8 mouse cellular contexts compared by ENCODE assay signal in the genomic region with DNA sequence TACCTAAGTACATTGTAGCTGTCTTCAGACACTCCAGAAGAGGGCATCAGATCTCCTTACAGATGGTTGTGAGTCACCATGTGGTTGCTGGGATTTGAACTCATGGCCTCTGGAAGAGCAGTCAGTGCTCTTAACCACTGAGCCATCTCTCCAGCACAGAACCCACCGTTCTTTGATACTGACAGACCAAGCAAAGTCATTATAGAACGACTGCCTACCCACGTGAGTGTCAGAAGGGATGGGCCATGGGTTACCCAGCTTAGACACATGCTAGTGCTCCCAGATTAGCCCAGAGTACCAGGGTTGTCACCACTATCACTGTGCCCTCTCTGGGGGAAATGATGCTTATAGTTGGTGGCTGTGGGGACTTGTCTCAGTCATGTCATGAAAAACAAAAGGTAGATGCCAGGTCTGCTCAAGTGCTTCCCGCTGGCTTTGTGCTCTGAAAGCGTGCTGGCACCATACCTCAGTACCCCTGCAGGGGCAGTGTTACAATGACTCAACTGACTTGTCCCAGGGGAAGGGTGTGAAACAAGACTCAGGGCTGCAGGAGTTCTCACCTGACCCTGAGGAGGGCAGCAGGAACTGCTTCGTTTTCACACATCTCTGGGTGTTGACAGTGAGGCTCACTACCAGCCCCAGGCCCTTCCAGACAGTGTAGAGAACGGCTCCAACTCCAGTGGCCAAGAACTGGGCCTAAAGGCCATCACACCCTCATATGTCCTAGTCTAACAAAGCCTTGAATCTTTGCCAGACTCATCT.
DNase-seq lines count a peak whose midpoint lies in the region; ATAC-seq and TF ChIP-seq lines count a peak whose summit lies in the region.

No protein-coding gene starts in this region.

- H3K4me1 ChIP-seq in lung, postnatal 0 days (ENCODE audit: insufficient read depth, low read depth, low read length): peaks cover 11% of the 10 kb centered on the region
- peaks cover 14% of the 10 kb centered on the region for H3K4me1 ChIP-seq in brown adipose tissue, adult 24 weeks (ENCODE audit: control insufficient read depth, insufficient read depth, insufficient read length, low read length)
- H3K4me1 ChIP-seq in hindbrain, postnatal 0 days (ENCODE audit: insufficient read depth, low read length): peaks cover 18% of the 10 kb centered on the region

- TF ChIP-seq EP300 in lung, postnatal 0 days (IDR thresholded peaks at IDR 0.05): no peak

- no peaks in the 10 kb centered on the region for H3K36me3 ChIP-seq in lung, postnatal 0 days (ENCODE audit: insufficient read depth, low read length)
- H3K36me3 ChIP-seq in hindbrain, postnatal 0 days (ENCODE audit: insufficient read depth, low read length): no peaks in the 10 kb centered on the region

- H3K4me3 ChIP-seq in lung, postnatal 0 days (ENCODE audit: low read depth, low read length): no peak overlapping the region
- H3K4me3 ChIP-seq in brown adipose tissue, adult 24 weeks (ENCODE audit: insufficient read depth, low read depth, low read length): no peak overlapping the region
- no peak overlapping the region for H3K4me3 ChIP-seq in hindbrain, postnatal 0 days (ENCODE audit: low read length)

- peak; percentile 13 for ATAC-seq in lung, postnatal 0 days
- ATAC-seq in hindbrain, postnatal 0 days: peak; percentile 42
- ATAC-seq in monocyte, adult 5-6 weeks (replicated peaks; ENCODE audit: insufficient number of reproducible peaks, low FRiP score, low TSS enrichment, poor library complexity, severe bottlenecking): 0 out of 2 replicates have a peak, but pooled peaks have one; percentile 19

- no peak overlapping the region for H3K4me2 ChIP-seq in lung, postnatal 0 days (replicated peaks; ENCODE audit: low read depth, low read length)
- no peak overlapping the region for H3K4me2 ChIP-seq in hindbrain, postnatal 0 days (ENCODE audit: low read depth, low read length)

- 51% methylated on average over 7 of the region's 7 CpGs for WGBS in lung, postnatal 0 days
- 53% methylated on average over 7 of the region's 7 CpGs for WGBS in hindbrain, postnatal 0 days

- TF ChIP-seq CTCF in lung, postnatal 0 days (IDR thresholded peaks at IDR 0.05): no peak
- TF ChIP-seq CTCF in hindbrain, postnatal 0 days (IDR thresholded peaks at IDR 0.05; ENCODE audit: low read depth): 0 out of 2 replicates have a peak, but pooled peaks have one; percentile 5

- H3K27me3 ChIP-seq in lung, postnatal 0 days (replicated peaks; ENCODE audit: insufficient read depth, low read length): no peaks in the 10 kb centered on the region
- H3K27me3 ChIP-seq in hindbrain, postnatal 0 days (ENCODE audit: insufficient read depth, low read length): no peaks in the 10 kb centered on the region

- no peak overlapping the region for H3K9ac ChIP-seq in lung, postnatal 0 days (replicated peaks; ENCODE audit: low read depth)
- no peak overlapping the region for H3K9ac ChIP-seq in hindbrain, postnatal 0 days (replicated peaks; ENCODE audit: low read length)

- H3K27ac ChIP-seq in lung, postnatal 0 days (ENCODE audit: low read length): no peak overlapping the region
- H3K27ac ChIP-seq in brown adipose tissue, adult 24 weeks (replicated peaks; ENCODE audit: low read depth, low read length): peak overlapping the region; percentile 35; the same call in 1 of the 2 replicates
- H3K27ac ChIP-seq in hindbrain, postnatal 0 days: peak overlapping the region; percentile 36; the same call in 1 of the 2 replicates

- DNase-seq in lung, postnatal 0 days (ENCODE audit: low spot score): no peak
- no peak for DNase-seq in lung, postnatal 14 days
- peak; percentile 70 for DNase-seq in hindbrain, postnatal 0 days (ENCODE audit: low spot score)
- no peak for DNase-seq in T-cell, adult 2 months (ENCODE audit: low spot score)
- no peak for DNase-seq in embryo, embryonic 10.5 days (ENCODE audit: low spot score)
- DNase-seq in kidney, adult 8-10 months: no peak

- no peaks in the 10 kb centered on the region for H3K9me3 ChIP-seq in lung, postnatal 0 days (ENCODE audit: low read length)
- H3K9me3 ChIP-seq in hindbrain, postnatal 0 days (ENCODE audit: low read length): no peaks in the 10 kb centered on the region
